Mouse (Mus musculus): ENCODE measurements around the gene Mical2. TPM values are rescaled to one million over a fixed set of nuclear protein-coding genes. Genes with fewer than 3 reads are reported as not detected.
A peak's percentile ranks its signal among the peaks of the same experiment; 100 is the strongest.

Gene Mical2
- polyA plus RNA-seq, 2 experiments: 5.0 to 7.5 TPM

- Histone ChIP-seq H3K9ac (ENCODE audit: low read depth, low read length, severe bottlenecking) (no peak overlapping the region), H3K27me3 (ENCODE audit: control insufficient read depth, insufficient read depth, low read length) (no peaks in the 10 kb centered on the region), H3K36me3 (ENCODE audit: control insufficient read depth, insufficient read depth, low read length) (no peaks in the 10 kb centered on the region), H3K4me3 (replicated peaks; ENCODE audit: low read length) (no peak overlapping the region), H3K27ac (replicated peaks; ENCODE audit: low read depth, low read length) (no peak overlapping the region), H3K9me3 (ENCODE audit: control insufficient read depth, low read length) (no peaks in the 10 kb centered on the region), H3K4me1 (ENCODE audit: control insufficient read depth, insufficient read depth, low read length) (no peaks in the 10 kb centered on the region), H3K4me2 (replicated peaks; ENCODE audit: low read depth, low read length, severe bottlenecking) (no peak overlapping the region)
- ATAC-seq (ENCODE audit: low FRiP score, low read depth) (no peak), DNase-seq (ENCODE audit: low spot score) (no peak)
- 84% methylated on average over 3 of the region's 3 CpGs for WGBS
- no peak for TF ChIP-seq POLR2A (IDR thresholded peaks at IDR 0.05; ENCODE audit: borderline replicate concordance, extremely low read depth, insufficient read depth, insufficient read length)
Observed at GRCm38 (mm10) chr7:112365864-112366263, 140.2 kb downstream of the Mical2 start.

GRCm38 (mm10) chr7:112369046-112369445, 143.4 kb downstream of the Mical2 start:
- DNase-seq (ENCODE audit: low spot score) (peak; percentile 92), ATAC-seq (ENCODE audit: low FRiP score, low read depth) (peak; percentile 72)
- H3K4me2 ChIP-seq (replicated peaks; ENCODE audit: low read depth, low read length, severe bottlenecking): no peak overlapping the region
- no peaks in the 10 kb centered on the region for H3K4me1 ChIP-seq (ENCODE audit: control insufficient read depth, insufficient read depth, low read length)
- H3K27me3 ChIP-seq (ENCODE audit: control insufficient read depth, insufficient read depth, low read length): no peaks in the 10 kb centered on the region
- no peak overlapping the region for H3K9ac ChIP-seq (ENCODE audit: low read depth, low read length, severe bottlenecking)
- H3K4me3 ChIP-seq (replicated peaks; ENCODE audit: low read length): no peak overlapping the region
- TF ChIP-seq POLR2A (IDR thresholded peaks at IDR 0.05; ENCODE audit: borderline replicate concordance, extremely low read depth, insufficient read depth, insufficient read length): no peak
- H3K9me3 ChIP-seq (ENCODE audit: control insufficient read depth, low read length): no peaks in the 10 kb centered on the region
- 37% methylated on average over 2 of the region's 2 CpGs for WGBS
- no peaks in the 10 kb centered on the region for H3K36me3 ChIP-seq (ENCODE audit: control insufficient read depth, insufficient read depth, low read length)
- no peak overlapping the region for H3K27ac ChIP-seq (replicated peaks; ENCODE audit: low read depth, low read length)

GRCm38 (mm10) chr7:112369977-112370376, 144.3 kb downstream of the Mical2 start:
- no peak for TF ChIP-seq POLR2A (IDR thresholded peaks at IDR 0.05; ENCODE audit: borderline replicate concordance, extremely low read depth, insufficient read depth, insufficient read length)
- WGBS: 87% methylated on average over 3 of the region's 3 CpGs
- Histone ChIP-seq H3K9ac (ENCODE audit: low read depth, low read length, severe bottlenecking) (no peak overlapping the region), H3K9me3 (ENCODE audit: control insufficient read depth, low read length) (no peaks in the 10 kb centered on the region), H3K4me2 (replicated peaks; ENCODE audit: low read depth, low read length, severe bottlenecking) (no peak overlapping the region), H3K4me1 (ENCODE audit: control insufficient read depth, insufficient read depth, low read length) (no peaks in the 10 kb centered on the region), H3K4me3 (replicated peaks; ENCODE audit: low read length) (no peak overlapping the region), H3K27ac (replicated peaks; ENCODE audit: low read depth, low read length) (no peak overlapping the region), H3K36me3 (ENCODE audit: control insufficient read depth, insufficient read depth, low read length) (no peaks in the 10 kb centered on the region), H3K27me3 (ENCODE audit: control insufficient read depth, insufficient read depth, low read length) (no peaks in the 10 kb centered on the region)
- no peak for DNase-seq (ENCODE audit: low spot score)
- no peak for ATAC-seq (ENCODE audit: low FRiP score, low read depth)

- Histone ChIP-seq H3K27me3 (ENCODE audit: control insufficient read depth, insufficient read depth, low read length) (no peaks in the 10 kb centered on the region), H3K9ac (ENCODE audit: low read depth, low read length, severe bottlenecking) (no peak overlapping the region), H3K4me3 (replicated peaks; ENCODE audit: low read length) (no peak overlapping the region), H3K9me3 (ENCODE audit: control insufficient read depth, low read length) (no peaks in the 10 kb centered on the region), H3K4me1 (ENCODE audit: control insufficient read depth, insufficient read depth, low read length) (no peaks in the 10 kb centered on the region), H3K4me2 (replicated peaks; ENCODE audit: low read depth, low read length, severe bottlenecking) (no peak overlapping the region), H3K36me3 (ENCODE audit: control insufficient read depth, insufficient read depth, low read length) (no peaks in the 10 kb centered on the region), H3K27ac (replicated peaks; ENCODE audit: low read depth, low read length) (no peak overlapping the region)
- no peak for ATAC-seq (ENCODE audit: low FRiP score, low read depth)
- no peak for DNase-seq (ENCODE audit: low spot score)
- TF ChIP-seq POLR2A (IDR thresholded peaks at IDR 0.05; ENCODE audit: borderline replicate concordance, extremely low read depth, insufficient read depth, insufficient read length): no peak
- WGBS: 88% methylated on average over 2 of the region's 2 CpGs
Observed at GRCm38 (mm10) chr7:112371387-112371786, 145.7 kb downstream of the Mical2 start.

- 89% methylated on average over 5 of the region's 5 CpGs for WGBS
- H3K9ac ChIP-seq (ENCODE audit: low read depth, low read length, severe bottlenecking): no peak overlapping the region
- TF ChIP-seq POLR2A (IDR thresholded peaks at IDR 0.05; ENCODE audit: borderline replicate concordance, extremely low read depth, insufficient read depth, insufficient read length): no peak
Observed at GRCm38 (mm10) chr7:112374035-112374434, 148.4 kb downstream of the Mical2 start.

GRCm38 (mm10) chr7:112375062-112375461, 149.4 kb downstream of the Mical2 start:
- H3K36me3 ChIP-seq (ENCODE audit: control insufficient read depth, insufficient read depth, low read length): no peaks in the 10 kb centered on the region
- 43% methylated on average over 9 of the region's 9 CpGs for WGBS
- no peak for TF ChIP-seq POLR2A (IDR thresholded peaks at IDR 0.05; ENCODE audit: borderline replicate concordance, extremely low read depth, insufficient read depth, insufficient read length)
- H3K27ac ChIP-seq (replicated peaks; ENCODE audit: low read depth, low read length): no peak overlapping the region
- no peak overlapping the region for H3K4me3 ChIP-seq (replicated peaks; ENCODE audit: low read length)
- no peak overlapping the region for H3K4me2 ChIP-seq (replicated peaks; ENCODE audit: low read depth, low read length, severe bottlenecking)
- H3K4me1 ChIP-seq (ENCODE audit: control insufficient read depth, insufficient read depth, low read length): no peaks in the 10 kb centered on the region
- DNase-seq (ENCODE audit: low spot score) (no peak), ATAC-seq (ENCODE audit: low FRiP score, low read depth) (no peak)
- no peak overlapping the region for H3K9ac ChIP-seq (ENCODE audit: low read depth, low read length, severe bottlenecking)
- no peaks in the 10 kb centered on the region for H3K27me3 ChIP-seq (ENCODE audit: control insufficient read depth, insufficient read depth, low read length)
- no peaks in the 10 kb centered on the region for H3K9me3 ChIP-seq (ENCODE audit: control insufficient read depth, low read length)

More at GRCm38 (mm10) chr7:112374035-112374434, 148.4 kb downstream of the Mical2 start:
- Histone ChIP-seq H3K4me2 (replicated peaks; ENCODE audit: low read depth, low read length, severe bottlenecking) (no peak overlapping the region), H3K4me1 (ENCODE audit: control insufficient read depth, insufficient read depth, low read length) (no peaks in the 10 kb centered on the region), H3K27me3 (ENCODE audit: control insufficient read depth, insufficient read depth, low read length) (no peaks in the 10 kb centered on the region), H3K9me3 (ENCODE audit: control insufficient read depth, low read length) (no peaks in the 10 kb centered on the region), H3K36me3 (ENCODE audit: control insufficient read depth, insufficient read depth, low read length) (no peaks in the 10 kb centered on the region), H3K27ac (replicated peaks; ENCODE audit: low read depth, low read length) (no peak overlapping the region), H3K4me3 (replicated peaks; ENCODE audit: low read length) (no peak overlapping the region)
- DNase-seq (ENCODE audit: low spot score) (no peak), ATAC-seq (ENCODE audit: low FRiP score, low read depth) (no peak)

Data from limb, embryonic 14.5 days (tissue).